Mouse (Mus musculus) stomach, adult 2 months (tissue): ENCODE data around the gene Timm17a. TPM values are rescaled to one million over a fixed set of nuclear protein-coding genes. Genes with fewer than 3 reads are reported as not detected.

ENCODE experiments used
- polyA plus RNA-seq: library from polyadenylated mRNA; depleted of rRNA; stranded (reverse); fragments of >200 nt; gene quantifications from 2 replicates; pipeline ENCODE4 v1.2.3, GENCODE M21; 2012; rRNA removed

The Timm17a gene
- 27.3 and 28.6 TPM in 2 replicates for polyA plus RNA-seq

DNA sequence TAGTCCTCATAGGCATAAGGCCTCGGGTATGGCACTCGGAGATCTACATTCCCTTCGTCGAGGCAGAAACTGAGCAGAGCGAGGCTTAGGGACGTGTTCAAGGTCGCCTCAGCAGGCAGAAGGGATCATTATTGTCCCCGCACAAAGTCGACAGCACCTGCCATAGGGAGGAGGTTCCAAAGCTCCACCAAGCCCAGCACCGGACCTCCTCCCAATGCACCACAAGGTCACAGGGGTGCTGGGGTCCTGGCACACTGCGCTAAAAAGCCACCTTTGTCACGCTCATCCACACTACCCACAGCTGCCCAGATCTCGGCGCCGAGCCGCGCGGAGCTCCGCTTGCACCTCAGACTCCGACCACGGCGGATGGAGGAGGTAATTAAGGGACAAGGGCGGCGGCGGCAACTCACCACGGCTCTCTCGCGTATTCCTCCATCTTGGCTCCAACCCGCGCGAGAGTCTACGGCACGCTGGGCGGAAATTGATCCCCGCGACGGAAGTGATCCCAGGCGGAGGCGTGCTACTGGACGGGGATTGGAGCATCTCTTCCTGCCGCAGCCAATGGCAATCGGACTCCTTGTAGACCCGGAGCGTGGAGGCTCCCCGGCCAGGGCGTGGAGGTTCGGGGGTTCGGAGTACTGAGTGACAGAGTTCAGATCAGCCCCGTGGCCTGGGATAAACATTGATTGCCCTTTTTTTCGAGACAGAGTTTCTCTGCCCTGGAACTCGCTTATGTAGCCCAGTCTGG lies at the start of gene Timm17a:
Gene Timm17a, minus strand, starts transcription at position 495 of the 748 bp plus-strand sequence.

DNA sequence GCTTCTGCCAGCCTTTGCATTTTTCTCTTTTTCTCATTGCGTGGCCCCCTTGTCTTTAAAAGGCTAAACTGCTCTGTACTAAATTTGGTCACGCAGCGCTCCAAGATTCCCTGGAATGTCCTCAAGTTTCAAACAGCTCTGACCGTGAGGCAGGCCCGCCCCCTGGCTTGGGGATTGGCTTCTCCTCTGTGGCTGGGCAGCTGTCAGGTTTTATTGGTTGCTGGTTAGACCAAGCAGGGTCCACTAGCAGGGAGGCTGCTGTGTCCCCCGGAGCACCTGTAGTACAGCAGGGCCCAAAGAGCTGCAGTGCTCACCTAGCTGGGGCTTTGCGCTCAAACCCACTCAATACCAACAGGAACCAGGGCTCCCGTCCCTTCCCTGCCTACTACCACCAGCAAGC lies 11.0 kb upstream of the Timm17a start, which contains the start of gene Lmod1:
Gene Lmod1, plus strand, starts transcription at position 237 of the 400 bp plus-strand sequence.

DNA sequence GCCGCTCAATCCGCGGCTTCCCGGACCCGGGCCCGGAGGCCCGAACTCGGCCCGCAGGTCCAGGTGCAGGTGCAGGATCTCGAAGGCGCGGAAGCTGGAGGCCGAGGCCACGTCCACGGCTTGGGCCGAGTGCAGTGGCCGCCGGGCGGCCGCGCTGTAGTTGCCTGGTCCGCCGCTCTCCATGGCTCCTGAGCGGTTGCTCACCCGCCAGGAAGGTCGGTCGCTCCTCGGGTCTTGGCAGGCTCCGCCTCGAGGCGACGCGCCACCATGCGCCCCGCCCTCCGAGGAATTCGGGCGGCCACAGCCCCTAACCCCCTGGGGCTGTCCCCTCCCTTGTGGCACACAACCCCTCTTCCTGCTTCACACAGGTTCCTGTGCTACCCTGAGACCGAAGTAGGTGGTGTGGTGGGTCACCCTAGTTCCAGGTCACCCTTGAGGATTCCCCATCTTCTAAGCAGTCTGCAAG lies 29.7 kb downstream of the Timm17a start, which contains the start of gene Rnpep:
Gene Rnpep, minus strand, starts transcription at position 259 of the 466 bp plus-strand sequence.

DNA sequence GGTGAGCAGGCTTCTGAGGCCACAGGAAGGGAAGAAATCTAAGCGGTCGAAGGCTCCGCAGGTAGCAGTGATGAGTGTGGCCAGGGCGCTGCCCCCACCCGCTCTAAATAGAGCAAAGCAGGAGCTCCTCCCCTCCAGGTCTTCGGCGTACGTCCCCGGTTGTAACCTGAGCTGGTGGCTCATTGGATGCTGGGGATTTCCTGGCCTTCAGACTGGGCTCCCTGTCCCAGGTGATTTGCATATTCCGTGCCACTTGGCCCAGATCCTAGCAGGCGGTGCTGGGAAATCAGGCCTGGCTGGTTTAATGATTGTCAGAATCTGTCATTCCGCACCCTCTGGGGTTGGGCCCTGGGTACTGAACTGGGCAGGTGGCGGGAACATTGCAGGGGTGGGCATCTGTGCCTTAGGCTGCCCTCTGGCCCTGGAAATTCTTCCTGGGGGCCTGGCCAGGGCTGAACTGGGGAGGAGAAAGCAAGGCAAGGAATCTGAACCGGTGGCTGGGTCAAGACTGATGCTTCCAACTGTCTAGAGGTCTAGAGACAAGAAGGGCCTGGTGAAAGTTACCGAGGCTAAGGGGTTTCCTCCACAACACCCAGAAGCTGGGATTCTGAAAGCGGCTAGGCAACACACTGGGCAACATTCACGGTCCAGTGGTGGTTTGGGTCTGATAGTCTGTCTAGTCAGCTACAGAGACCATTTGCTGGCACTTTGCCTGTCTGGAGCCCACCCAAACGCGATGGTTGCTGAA lies 55.0 kb downstream of the Timm17a start, which contains the start of gene Elf3:
Gene Elf3, minus strand, starts transcription at position 189 of the 748 bp plus-strand sequence.

Other genes with a start within 250 kb of the Timm17a start
- 0.18 and 0.26 TPM in 2 replicates for gene Lgr6, start 208.5 kb downstream of the Timm17a start, polyA plus RNA-seq
- gene Ptpn7, start 181.1 kb downstream of the Timm17a start, polyA plus RNA-seq: 0.77 and 1.7 TPM in 2 replicates
- gene Arl8a, start 167.0 kb downstream of the Timm17a start, polyA plus RNA-seq: 27.4 and 28.8 TPM in 2 replicates
- 3.8 and 4.1 TPM in 2 replicates for gene Gpr37l1, start 146.1 kb downstream of the Timm17a start, polyA plus RNA-seq
- gene Elf3, start 55.2 kb downstream of the Timm17a start, polyA plus RNA-seq: 139 and 143 TPM in 2 replicates
- 37.5 and 56.8 TPM in 2 replicates for gene Rnpep, start 29.7 kb downstream of the Timm17a start, polyA plus RNA-seq
- 19.5 and 20.1 TPM in 2 replicates for gene Lmod1, start 11.0 kb upstream of the Timm17a start, polyA plus RNA-seq
- gene Shisa4, start 61.5 kb upstream of the Timm17a start, polyA plus RNA-seq: 19.0 and 37.5 TPM in 2 replicates
- gene Ipo9, start 116.7 kb upstream of the Timm17a start, polyA plus RNA-seq: 19.3 and 25.7 TPM in 2 replicates